Mouse (Mus musculus) T-cell, adult 2 months (primary cell): ENCODE measurements around the gene Cntnap3.
"Not testable (repeated sequence)": the region's sequence is repeated elsewhere in the genome, so short reads cannot be mapped to it uniquely, and the experiment has no call there.

ENCODE experiments used
- DNase-seq: peaks from one replicate; pipeline ENCODE4 v3.0.0; 2022; ENCODE audit warnings: low spot score

Cntnap3 gene

GRCm38 (mm10) chr13:64903585-64904208 is at the start of gene Cntnap3:
Gene Cntnap3, minus strand, starts transcription at chr13:64903955.
- DNase-seq, result no peak

DNA sequence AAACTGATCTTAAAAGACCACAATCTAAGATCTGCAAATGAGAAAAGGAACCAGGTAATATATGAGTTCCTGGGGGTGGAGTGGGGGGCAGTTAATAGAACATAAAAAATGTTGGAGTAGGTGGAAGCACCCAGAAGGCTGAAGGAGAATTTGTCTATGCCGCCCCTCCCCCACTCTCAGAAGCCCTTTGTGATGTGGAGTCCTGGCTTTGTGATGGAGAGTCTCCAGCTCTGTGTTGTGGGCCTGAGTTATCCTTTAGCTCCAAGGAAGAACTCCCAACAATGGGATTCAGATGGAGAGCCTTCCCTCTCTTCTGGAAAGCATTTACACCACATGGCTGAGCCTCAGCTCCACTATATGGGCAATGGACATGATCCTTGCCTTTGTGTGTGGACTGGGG is 13.4 kb upstream of the Cntnap3 start, which contains the start of gene Spata31:
Spata31 (plus strand) TSS at position 216 of the 400 bp plus-strand sequence.
- DNase-seq, result no peak

- DNase-seq, result no peak
Observed at GRCm38 (mm10) chr13:64903132-64903531, 623 bp downstream of the Cntnap3 start.

DNA sequence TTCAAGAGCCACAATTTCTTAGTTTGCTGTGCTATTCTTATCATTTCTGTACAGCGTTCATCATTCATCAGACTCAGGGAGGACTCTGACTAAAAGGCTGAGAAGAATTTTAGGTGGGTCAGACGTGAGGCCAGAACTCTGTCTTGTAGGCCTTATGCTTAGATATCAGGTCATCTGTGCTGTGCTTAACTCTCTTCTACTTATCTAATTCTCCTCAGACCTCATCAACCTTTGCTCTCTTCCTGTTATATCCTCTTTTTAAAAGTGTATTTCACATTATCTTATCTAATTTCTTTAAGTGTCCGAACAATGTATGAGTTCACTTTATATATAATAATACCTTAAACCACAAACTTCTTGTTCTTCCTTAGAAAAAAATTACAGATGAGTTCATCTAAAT is 38.4 kb downstream of the Cntnap3 start:
- no peak for DNase-seq

DNA sequence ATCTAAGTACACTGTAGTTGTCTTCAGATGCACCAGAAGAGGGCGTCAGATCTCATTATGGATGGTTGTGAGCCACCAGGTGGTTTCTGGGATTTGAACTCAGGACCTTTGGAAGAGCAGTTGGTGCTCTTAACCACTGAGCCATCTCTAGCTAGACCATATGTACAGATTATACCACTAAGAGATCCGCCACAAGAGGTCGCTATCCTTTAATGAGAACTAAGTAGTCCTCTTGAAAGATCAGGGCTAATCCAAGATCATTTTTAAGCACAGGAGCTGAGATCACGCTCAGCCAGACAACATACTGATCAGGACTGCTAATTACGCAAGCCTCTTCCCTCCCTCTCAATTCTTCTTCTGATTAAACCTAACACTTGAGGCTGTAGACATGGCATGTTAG is 78.9 kb downstream of the Cntnap3 start:
- DNase-seq, result not testable (repeated sequence)

DNA sequence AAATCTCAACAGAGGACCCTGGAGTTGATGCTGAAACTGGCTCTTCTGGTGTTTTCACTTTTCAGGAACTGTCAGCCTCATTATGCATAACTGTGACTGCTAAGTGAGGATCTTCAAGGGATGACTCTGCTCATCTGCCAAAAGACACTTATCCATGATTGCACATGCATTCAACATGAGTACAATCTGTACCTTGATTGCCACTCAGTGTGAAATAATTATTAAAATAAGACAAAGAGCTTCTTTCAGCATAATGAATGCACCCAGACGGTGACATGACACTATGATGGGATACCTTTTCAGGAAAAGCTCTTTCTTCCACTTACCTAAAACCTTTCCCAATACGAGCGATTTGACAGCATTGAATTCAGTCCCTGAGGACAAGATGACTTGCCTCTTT is 158.4 kb downstream of the Cntnap3 start:
- DNase-seq, result no peak

- no peak for DNase-seq
Observed at GRCm38 (mm10) chr13:64732244-64732643, 171.5 kb downstream of the Cntnap3 start.

GRCm38 (mm10) chr13:64716791-64717190 is 187.0 kb downstream of the Cntnap3 start:
- DNase-seq, result no peak

DNA sequence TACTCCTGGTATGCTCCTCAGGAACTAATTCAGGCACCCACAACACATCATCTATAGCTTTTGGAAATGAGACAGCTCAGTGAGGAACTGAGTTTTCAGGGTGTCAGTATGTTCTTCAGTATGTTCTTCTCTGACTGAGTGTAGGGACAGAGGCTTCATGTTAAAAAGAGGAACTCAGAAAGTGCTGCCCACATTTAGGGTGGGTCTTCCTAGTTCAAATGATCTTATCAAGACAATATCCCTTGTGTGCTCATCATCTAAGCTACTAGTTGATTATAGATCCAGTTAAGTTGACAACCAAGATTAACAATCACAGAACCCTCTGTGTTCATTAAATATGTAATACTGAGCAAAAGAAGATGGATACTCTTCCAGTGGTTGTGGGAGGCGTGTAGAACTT is 211.3 kb downstream of the Cntnap3 start:
- no peak for DNase-seq
